Comparison of ENCODE assay signal across 8 mouse cellular contexts in the genomic region with DNA sequence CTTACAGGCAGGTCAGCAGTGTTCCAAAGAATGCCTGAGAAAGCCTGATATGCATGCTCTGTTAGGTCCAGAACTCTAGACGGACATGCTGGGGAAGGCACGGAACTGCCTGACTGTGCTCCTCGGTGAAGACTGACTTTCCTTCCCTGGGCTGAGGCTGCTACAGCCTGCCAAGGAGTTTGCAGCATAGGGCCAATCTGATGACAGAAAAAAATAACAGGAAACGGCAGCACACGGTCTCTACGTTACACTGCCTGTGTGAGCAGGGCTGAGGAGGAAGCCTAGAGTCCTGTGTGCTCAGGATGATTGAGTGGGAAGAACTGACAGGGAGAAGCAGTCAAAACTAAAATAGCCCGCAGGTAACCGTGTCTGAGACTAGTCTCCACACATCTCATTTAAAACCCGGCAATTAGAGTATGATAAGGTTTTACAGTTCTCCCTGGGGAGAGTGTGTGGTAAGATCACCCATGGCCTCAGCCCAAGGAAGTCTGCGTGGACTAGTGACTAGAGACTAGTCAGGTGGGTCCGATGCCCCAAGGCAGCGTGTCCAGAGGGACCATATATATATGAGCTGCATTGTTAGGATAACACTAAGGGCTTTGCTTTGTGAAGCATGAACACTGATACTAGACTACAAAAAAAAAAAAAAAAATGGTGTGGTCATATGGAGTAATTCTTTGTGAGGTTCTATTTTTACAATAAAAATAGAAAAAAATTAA. TPM values are rescaled to one million over a fixed set of nuclear protein-coding genes. Genes with fewer than 3 reads are reported as not detected.
DNase-seq lines count a peak whose midpoint lies in the region; ATAC-seq and TF ChIP-seq lines count a peak whose summit lies in the region.

No protein-coding gene starts in this region.

- H3K4me3 ChIP-seq in hindbrain, postnatal 0 days (ENCODE audit: low read length) = no peak overlapping the region
- H3K4me3 ChIP-seq in hindbrain, embryonic 11.5 days (ENCODE audit: low read depth, low read length) = no peak overlapping the region
- no peak overlapping the region for H3K4me3 ChIP-seq in lung, postnatal 0 days (ENCODE audit: low read depth, low read length)

- 69% methylated on average over 12 of the region's 12 CpGs for WGBS in hindbrain, postnatal 0 days
- 72% methylated on average over 12 of the region's 12 CpGs for WGBS in hindbrain, embryonic 11.5 days
- WGBS in lung, postnatal 0 days = 53% methylated on average over 12 of the region's 12 CpGs

- no peak for DNase-seq in hindbrain, postnatal 0 days (ENCODE audit: low spot score)
- DNase-seq in hindbrain, embryonic 11.5 days (ENCODE audit: low spot score) = no peak
- DNase-seq in heart, adult 11 months = peak; percentile 97
- DNase-seq in heart, postnatal 4 days = peak; percentile 20
- peak; percentile 32 for DNase-seq in lung, postnatal 0 days (ENCODE audit: low spot score)
- DNase-seq in layer of hippocampus, adult 11-12 months (ENCODE audit: low spot score) = no peak
- no peak for DNase-seq in spleen, postnatal 14 days (ENCODE audit: low spot score in 2 of 2)
- no peak for DNase-seq in adrenal gland, postnatal 25 days

- 0 out of 2 replicates have a peak, but pooled peaks have one; percentile 46 for ATAC-seq in hindbrain, postnatal 0 days
- ATAC-seq in hindbrain, embryonic 11.5 days (ENCODE audit: low FRiP score) = no peak; the same call in 1 of the 2 replicates
- peak; percentile 62 for ATAC-seq in lung, postnatal 0 days

- no peaks in the 10 kb centered on the region for H3K9me3 ChIP-seq in hindbrain, postnatal 0 days (ENCODE audit: low read length)
- H3K9me3 ChIP-seq in hindbrain, embryonic 11.5 days (ENCODE audit: control insufficient read depth, low read length) = no peaks in the 10 kb centered on the region
- no peaks in the 10 kb centered on the region for H3K9me3 ChIP-seq in lung, postnatal 0 days (ENCODE audit: low read length)

- H3K27me3 ChIP-seq in hindbrain, postnatal 0 days (ENCODE audit: insufficient read depth, low read length) = no peaks in the 10 kb centered on the region
- H3K27me3 ChIP-seq in hindbrain, embryonic 11.5 days (ENCODE audit: control insufficient read depth, insufficient read depth, low read length) = no peaks in the 10 kb centered on the region
- H3K27me3 ChIP-seq in lung, postnatal 0 days (replicated peaks; ENCODE audit: insufficient read depth, low read length) = no peaks in the 10 kb centered on the region

- H3K9ac ChIP-seq in hindbrain, postnatal 0 days (replicated peaks; ENCODE audit: low read length) = peak overlapping the region; percentile 28; the same call in 1 of the 2 replicates
- no peak overlapping the region for H3K9ac ChIP-seq in hindbrain, embryonic 11.5 days (ENCODE audit: low read depth, low read length)
- H3K9ac ChIP-seq in lung, postnatal 0 days (replicated peaks; ENCODE audit: low read depth) = no peak overlapping the region

- no peak for TF ChIP-seq CTCF in hindbrain, postnatal 0 days (IDR thresholded peaks at IDR 0.05; ENCODE audit: low read depth)
- TF ChIP-seq CTCF in lung, postnatal 0 days (IDR thresholded peaks at IDR 0.05) = no peak

- no peak overlapping the region for H3K27ac ChIP-seq in hindbrain, postnatal 0 days
- H3K27ac ChIP-seq in hindbrain, embryonic 11.5 days (ENCODE audit: low read depth, low read length) = no peak overlapping the region
- no peak overlapping the region for H3K27ac ChIP-seq in lung, postnatal 0 days (ENCODE audit: low read length)

- H3K4me2 ChIP-seq in hindbrain, postnatal 0 days (ENCODE audit: low read depth, low read length) = no peak overlapping the region
- H3K4me2 ChIP-seq in hindbrain, embryonic 11.5 days (replicated peaks; ENCODE audit: low read depth, low read length) = no peak overlapping the region
- H3K4me2 ChIP-seq in lung, postnatal 0 days (replicated peaks; ENCODE audit: low read depth, low read length) = no peak overlapping the region

- no peaks in the 10 kb centered on the region for H3K36me3 ChIP-seq in hindbrain, postnatal 0 days (ENCODE audit: insufficient read depth, low read length)
- H3K36me3 ChIP-seq in hindbrain, embryonic 11.5 days (ENCODE audit: control insufficient read depth, insufficient read depth, low read length) = no peaks in the 10 kb centered on the region
- H3K36me3 ChIP-seq in lung, postnatal 0 days (ENCODE audit: insufficient read depth, low read length) = no peaks in the 10 kb centered on the region

- no peak for TF ChIP-seq EP300 in lung, postnatal 0 days (IDR thresholded peaks at IDR 0.05)

- H3K4me1 ChIP-seq in hindbrain, postnatal 0 days (ENCODE audit: insufficient read depth, low read length) = no peaks in the 10 kb centered on the region
- H3K4me1 ChIP-seq in hindbrain, embryonic 11.5 days (replicated peaks; ENCODE audit: control insufficient read depth, insufficient read depth, low read length) = no peaks in the 10 kb centered on the region
- H3K4me1 ChIP-seq in lung, postnatal 0 days (ENCODE audit: insufficient read depth, low read depth, low read length) = no peaks in the 10 kb centered on the region

RNA-seq across cellular contexts. Expression of gene Car8, which starts 6.3 kb away (rescaled TPM):
- 65.4 and 71.3 TPM in 2 replicates for total RNA-seq in hindbrain, postnatal 0 days (2014; rRNA removed)
- polyA plus RNA-seq in hindbrain, postnatal 0 days (2015; fragmentation: Nextera tagmentation; extraction: Ambion mirVana) = 82.4 and 93.7 TPM in 2 replicates
- polyA plus RNA-seq in hindbrain, embryonic 11.5 days (2014; fragmentation: Nextera tagmentation; extraction: Ambion mirVana) = 1.7 and 1.9 TPM in 2 replicates
- total RNA-seq in heart, postnatal 4 days (2021) = 10 to 100 TPM; 12.6 to 13.3 TPM
- polyA plus RNA-seq in lung, postnatal 0 days (2015; fragmentation: Nextera tagmentation; extraction: Ambion mirVana) = 31.6 and 42.7 TPM in 2 replicates
- total RNA-seq in adrenal gland, postnatal 25 days (2021) = 33.6 and 54.4 TPM in 2 replicates

Comparison
In these comparisons a context has a peak if more than half of its experiments do, and no peak if none do; other contexts are left out.
1. DNase-seq: peak in heart, adult 11 months (single experiment), heart, postnatal 4 days (single experiment) and lung, postnatal 0 days (single experiment); none in hindbrain, postnatal 0 days (single experiment), hindbrain, embryonic 11.5 days (single experiment), layer of hippocampus, adult 11-12 months (single experiment), spleen, postnatal 14 days (0 of 2) and adrenal gland, postnatal 25 days (single experiment).